Mouse (Mus musculus) limb, embryonic 12.5 days (tissue): ENCODE measurements around the gene Zfp988. TPM values are rescaled to one million over a fixed set of nuclear protein-coding genes. Genes with fewer than 3 reads are reported as not detected.
"Not testable (repeated sequence)": the region's sequence is repeated elsewhere in the genome, so short reads cannot be mapped to it uniquely, and the experiment has no call there.

Experiments used
- ATAC-seq: fragments of 200-750 bp; cut with Nextera tagmentation; 2 replicates; pipeline ENCODE4 v1.8.0; 2017; ENCODE audit warnings: low read depth, moderate TSS enrichment; ENCODE audit not compliant: insufficient number of reproducible peaks, insufficient read depth, low FRiP score, low TSS enrichment
- H3K27ac ChIP-seq: fragments of 300-500 bp; sonication (generic); 2 replicates; pipeline ENCODE4 v1.5.1; 2016; ENCODE audit warnings: mild to moderate bottlenecking, moderate library complexity
- H3K27me3 ChIP-seq: fragments of 300-500 bp; sonication (generic); 2 replicates; pipeline ENCODE4 v1.6.1; 2016; ENCODE audit warnings: mild to moderate bottlenecking, moderate library complexity
- H3K36me3 ChIP-seq: fragments of 300-500 bp; sonication (generic); 2 replicates; pipeline ENCODE4 v1.6.1; 2016; ENCODE audit warnings: mild to moderate bottlenecking, moderate library complexity
- H3K4me1 ChIP-seq: fragments of 300-500 bp; sonication (generic); replicated peaks from 2 replicates; pipeline ENCODE4 v1.6.1; 2016
- H3K4me2 ChIP-seq: fragments of 300-500 bp; sonication (generic); 2 replicates; pipeline ENCODE4 v1.6.1; 2016; ENCODE audit warnings: mild to moderate bottlenecking, moderate library complexity
- H3K4me3 ChIP-seq: fragments of 300-500 bp; sonication (generic); replicated peaks from 2 replicates; pipeline ENCODE4 v1.5.1; 2016; ENCODE audit warnings: mild to moderate bottlenecking
- H3K9ac ChIP-seq: fragments of 300-500 bp; sonication (generic); replicated peaks from 2 replicates; pipeline ENCODE4 v1.6.1; 2016; ENCODE audit warnings: mild to moderate bottlenecking, moderate library complexity
- H3K9me3 ChIP-seq: fragments of 300-500 bp; sonication (generic); 2 replicates; pipeline ENCODE4 v1.6.1; 2016; ENCODE audit warnings: mild to moderate bottlenecking, moderate library complexity
- WGBS: fragments of 180-500 bp; shearing (Covaris S2); methylation state at CpG from one replicate; pipeline ENCODE4 v1.1.7; 2016; 5-methylcytosine and 5-hydroxymethylcytosine counted together
- polyA plus RNA-seq: library from polyadenylated mRNA; unstranded; fragments of >200 nt; fragmentation: Nextera tagmentation; extraction: Ambion mirVana; gene quantifications from 2 replicates; pipeline ENCODE4 v1.2.1, GENCODE M21; 2016

Gene Zfp988
- polyA plus RNA-seq, 1 experiment from 2014 or later: not detected

GRCm38 (mm10) chr4:147345061-147345554 is 39.6 kb downstream of the Zfp988 start:
- H3K36me3 ChIP-seq, H3K27ac ChIP-seq, H3K4me2 ChIP-seq, H3K4me1 ChIP-seq, H3K27me3 ChIP-seq, ATAC-seq, H3K9ac ChIP-seq, H3K4me3 ChIP-seq: not testable (repeated sequence)
- 88% methylated on average over 2 of the region's 2 CpGs for WGBS
- peaks cover 69% of the 10 kb centered on the region for H3K9me3 ChIP-seq

GRCm38 (mm10) chr4:147346361-147347035 is 41.0 kb downstream of the Zfp988 start:
- H3K9ac ChIP-seq, H3K4me3 ChIP-seq, H3K27ac ChIP-seq, ATAC-seq, H3K36me3 ChIP-seq, H3K4me2 ChIP-seq, H3K27me3 ChIP-seq, H3K4me1 ChIP-seq: not testable (repeated sequence)
- peaks cover 76% of the 10 kb centered on the region for H3K9me3 ChIP-seq
- WGBS: 70% methylated on average over 4 of the region's 4 CpGs

- H3K36me3 ChIP-seq, H3K4me3 ChIP-seq, ATAC-seq, H3K27me3 ChIP-seq, H3K27ac ChIP-seq, H3K4me2 ChIP-seq, H3K9ac ChIP-seq, H3K4me1 ChIP-seq: not testable (repeated sequence)
- 67% methylated on average over 4 of the region's 4 CpGs for WGBS
- peaks cover 77% of the 10 kb centered on the region for H3K9me3 ChIP-seq
Measured at GRCm38 (mm10) chr4:147347300-147347699, 41.8 kb downstream of the Zfp988 start.

DNA sequence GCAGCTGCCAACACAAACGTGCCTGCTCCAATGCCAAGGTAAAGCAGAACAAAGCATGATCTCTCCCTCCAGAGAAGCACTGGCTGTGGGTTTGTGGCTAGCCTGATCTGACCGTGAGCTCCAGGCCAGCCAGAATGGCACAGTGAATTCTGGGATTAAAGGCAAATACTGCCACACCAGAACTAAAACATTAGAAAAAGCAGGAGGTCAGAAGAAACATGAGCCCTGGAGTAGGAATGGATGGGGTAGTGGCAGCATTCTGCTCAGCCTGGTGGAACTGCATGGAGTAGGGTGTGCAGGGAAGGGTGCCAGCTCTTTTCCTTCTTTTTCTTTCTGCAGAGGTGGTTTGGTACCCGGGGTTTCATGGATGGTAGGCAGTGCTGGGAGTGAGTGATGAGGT is 42.4 kb downstream of the Zfp988 start:
- WGBS: 85% methylated on average over 2 of the region's 3 CpGs
- not testable (repeated sequence) for H3K4me3 ChIP-seq, H3K4me1 ChIP-seq, H3K4me2 ChIP-seq, H3K27me3 ChIP-seq, H3K36me3 ChIP-seq, H3K27ac ChIP-seq, ATAC-seq, H3K9ac ChIP-seq
- H3K9me3 ChIP-seq: peaks cover 75% of the 10 kb centered on the region

DNA sequence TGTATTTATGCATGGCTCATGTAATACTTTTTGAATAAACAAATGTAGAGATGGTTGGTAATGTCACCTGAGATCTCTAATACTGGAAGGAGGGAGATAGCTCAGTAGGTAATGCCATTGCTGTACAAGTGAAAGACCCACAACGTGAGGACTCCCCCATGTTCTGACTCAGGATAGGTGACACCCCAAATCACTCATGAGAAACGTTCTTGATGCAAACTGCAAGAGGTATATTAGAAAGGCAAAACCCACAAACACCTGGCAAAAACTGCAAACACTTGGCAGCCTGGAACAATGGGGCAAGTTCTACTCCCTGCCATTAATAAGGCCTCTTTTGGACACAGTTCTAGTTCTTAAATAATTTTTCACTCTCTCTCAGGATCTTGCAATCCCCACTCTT is 42.9 kb downstream of the Zfp988 start:
- not testable (repeated sequence) for H3K27me3 ChIP-seq, H3K4me1 ChIP-seq, ATAC-seq, H3K4me2 ChIP-seq, H3K9ac ChIP-seq, H3K27ac ChIP-seq, H3K36me3 ChIP-seq, H3K4me3 ChIP-seq
- H3K9me3 ChIP-seq: peaks cover 74% of the 10 kb centered on the region
- WGBS: 76% methylated on average over 2 of the region's 2 CpGs

DNA sequence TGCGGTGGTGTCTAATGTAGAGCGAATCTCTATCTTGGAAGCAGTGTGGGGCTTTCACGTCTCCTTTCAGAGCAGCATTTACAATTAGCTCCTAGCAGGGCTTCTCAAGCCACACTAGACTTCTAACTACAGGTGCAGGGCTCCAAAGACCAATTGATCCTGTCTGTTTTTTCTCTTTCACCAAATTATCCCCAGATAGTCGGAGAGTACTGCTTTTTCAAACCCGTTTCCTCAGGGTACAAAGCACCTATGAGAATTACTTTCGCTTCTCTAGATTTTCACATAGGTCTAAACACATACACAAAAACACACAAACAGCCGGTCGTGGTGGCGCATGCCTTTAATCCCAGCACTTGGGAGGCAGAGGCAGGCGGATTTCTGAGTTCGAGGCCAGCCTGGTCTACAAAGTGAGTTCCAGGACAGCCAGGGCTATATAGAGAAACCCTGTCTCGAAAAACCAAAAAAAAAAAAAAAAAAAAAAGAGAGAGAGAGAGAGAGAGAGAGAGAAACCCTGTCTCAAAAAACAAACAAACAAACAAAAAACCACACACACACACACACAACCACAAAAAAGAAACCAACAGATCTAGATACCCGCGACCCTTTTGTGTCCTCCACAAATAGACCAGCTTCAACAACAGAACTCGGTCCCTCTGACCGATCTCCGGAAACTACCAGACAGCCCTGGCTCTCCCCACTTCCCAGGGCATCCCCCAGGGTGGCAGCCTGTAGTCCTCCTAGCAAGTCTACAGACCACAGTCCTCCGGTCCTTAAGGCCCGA is 43.6 kb downstream of the Zfp988 start:
- H3K27ac ChIP-seq, H3K4me3 ChIP-seq, ATAC-seq, H3K4me1 ChIP-seq, H3K4me2 ChIP-seq, H3K27me3 ChIP-seq, H3K9ac ChIP-seq, H3K36me3 ChIP-seq: not testable (repeated sequence)
- 92% methylated on average over 18 of the region's 19 CpGs for WGBS
- peaks cover 68% of the 10 kb centered on the region for H3K9me3 ChIP-seq

- H3K4me1 ChIP-seq: not testable (repeated sequence)
Measured at GRCm38 (mm10) chr4:147349687-147350415, 44.4 kb downstream of the Zfp988 start.

DNA sequence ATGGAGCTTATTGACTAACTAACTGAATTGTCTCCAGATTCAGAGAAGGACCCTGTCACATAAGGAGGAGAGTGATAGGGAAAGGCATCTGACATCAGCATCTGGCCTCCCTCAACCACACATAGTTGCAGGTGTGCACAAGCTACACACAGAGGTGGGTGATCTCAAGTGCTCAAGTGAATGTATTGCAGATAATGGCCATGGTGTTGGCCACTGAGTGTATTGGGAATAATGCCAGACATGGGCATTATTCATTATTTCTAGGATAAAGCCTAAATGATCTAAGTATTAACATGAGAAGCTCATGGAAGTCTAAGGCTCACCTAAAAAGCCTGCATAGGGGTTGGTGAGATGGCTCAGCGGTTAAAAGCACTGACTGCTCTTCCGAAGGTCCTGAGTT is 45.1 kb downstream of the Zfp988 start:
- not testable (repeated sequence) for H3K4me2 ChIP-seq

More at GRCm38 (mm10) chr4:147349687-147350415, 44.4 kb downstream of the Zfp988 start:
- H3K9ac ChIP-seq, H3K27ac ChIP-seq, H3K27me3 ChIP-seq, H3K4me3 ChIP-seq, ATAC-seq, H3K4me2 ChIP-seq, H3K36me3 ChIP-seq: not testable (repeated sequence)
- peaks cover 69% of the 10 kb centered on the region for H3K9me3 ChIP-seq
- 84% methylated on average over 9 of the region's 9 CpGs for WGBS

GRCm38 (mm10) chr4:147351376-147351980 is 46.0 kb downstream of the Zfp988 start:
- H3K4me3 ChIP-seq, H3K4me1 ChIP-seq, H3K27me3 ChIP-seq, ATAC-seq, H3K9ac ChIP-seq, H3K27ac ChIP-seq, H3K36me3 ChIP-seq, H3K4me2 ChIP-seq: not testable (repeated sequence)
- 83% methylated on average over 11 of the region's 13 CpGs for WGBS
- peaks cover 58% of the 10 kb centered on the region for H3K9me3 ChIP-seq

More for the DNA sequence above, 45.1 kb downstream of the Zfp988 start:
- H3K9ac ChIP-seq, H3K36me3 ChIP-seq, H3K27ac ChIP-seq, H3K4me1 ChIP-seq, H3K4me3 ChIP-seq, ATAC-seq, H3K27me3 ChIP-seq: not testable (repeated sequence)
- WGBS: 91% methylated on average over 2 of the region's 2 CpGs
- H3K9me3 ChIP-seq: peaks cover 63% of the 10 kb centered on the region

- H3K27ac ChIP-seq, ATAC-seq, H3K4me2 ChIP-seq, H3K27me3 ChIP-seq, H3K4me3 ChIP-seq, H3K36me3 ChIP-seq, H3K4me1 ChIP-seq, H3K9ac ChIP-seq: not testable (repeated sequence)
- peaks cover 39% of the 10 kb centered on the region for H3K9me3 ChIP-seq
- 84% methylated on average over 4 of the region's 4 CpGs for WGBS
Measured at GRCm38 (mm10) chr4:147353626-147354025, 48.2 kb downstream of the Zfp988 start.

GRCm38 (mm10) chr4:147356042-147356441 is 50.6 kb downstream of the Zfp988 start:
- H3K27ac ChIP-seq, H3K27me3 ChIP-seq, H3K4me2 ChIP-seq, ATAC-seq, H3K4me1 ChIP-seq, H3K9ac ChIP-seq, H3K36me3 ChIP-seq, H3K4me3 ChIP-seq: not testable (repeated sequence)
- WGBS: no CpG with 5 or more reads among the region's 3 CpGs
- peaks cover 15% of the 10 kb centered on the region for H3K9me3 ChIP-seq
